Mouse (Mus musculus) A20 (cell line): ENCODE data around the gene Ash1l.

ENCODE experiments used
- DNase-seq: peaks from one replicate; pipeline ENCODE4 v3.0.0-alpha.2; 2011; ENCODE audit warnings: low read depth, low spot score

Gene Ash1l

GRCm38 (mm10) chr3:88950576-88951326 is at the start of gene Ash1l, which contains the start of gene Dap3:
Ash1l (plus strand) TSS chr3:88950622.
Dap3 (minus strand) TSS chr3:88951181.
- DNase-seq, result peak; percentile 92

- no peak for DNase-seq
Measured at GRCm38 (mm10) chr3:88904803-88905202, 45.6 kb upstream of the Ash1l start.

- no peak for DNase-seq
Measured at GRCm38 (mm10) chr3:88905209-88905608, 45.2 kb upstream of the Ash1l start.

- no peak for DNase-seq
Measured at GRCm38 (mm10) chr3:88905741-88906140, 44.7 kb upstream of the Ash1l start.

- DNase-seq, result no peak
Measured at GRCm38 (mm10) chr3:88906393-88907159, 43.8 kb upstream of the Ash1l start.

DNA sequence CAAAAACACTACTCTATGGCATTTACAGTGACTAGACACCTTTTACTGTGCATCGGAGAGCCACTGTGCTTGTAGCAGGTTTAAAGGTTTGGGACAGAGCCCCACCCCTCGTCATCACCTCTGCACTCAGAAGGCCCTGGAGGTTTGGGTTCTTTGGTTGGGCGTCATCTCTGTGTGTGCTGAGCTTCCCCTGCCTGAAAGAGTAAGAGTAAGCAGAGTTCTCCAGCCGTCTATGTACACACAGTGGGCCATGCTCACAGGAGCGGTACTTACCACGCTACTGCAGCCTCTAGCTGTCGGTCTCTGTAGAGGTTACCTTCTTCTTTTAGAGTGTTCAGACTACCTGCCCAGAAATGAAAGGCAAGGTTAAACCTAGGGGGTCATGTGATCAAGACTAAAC is 37.8 kb upstream of the Ash1l start:
- DNase-seq, result no peak

GRCm38 (mm10) chr3:88913511-88914383 is 36.7 kb upstream of the Ash1l start, which contains the start of gene Msto1:
Msto1 (minus strand) TSS chr3:88913999.
- peak; percentile 95 for DNase-seq

DNA sequence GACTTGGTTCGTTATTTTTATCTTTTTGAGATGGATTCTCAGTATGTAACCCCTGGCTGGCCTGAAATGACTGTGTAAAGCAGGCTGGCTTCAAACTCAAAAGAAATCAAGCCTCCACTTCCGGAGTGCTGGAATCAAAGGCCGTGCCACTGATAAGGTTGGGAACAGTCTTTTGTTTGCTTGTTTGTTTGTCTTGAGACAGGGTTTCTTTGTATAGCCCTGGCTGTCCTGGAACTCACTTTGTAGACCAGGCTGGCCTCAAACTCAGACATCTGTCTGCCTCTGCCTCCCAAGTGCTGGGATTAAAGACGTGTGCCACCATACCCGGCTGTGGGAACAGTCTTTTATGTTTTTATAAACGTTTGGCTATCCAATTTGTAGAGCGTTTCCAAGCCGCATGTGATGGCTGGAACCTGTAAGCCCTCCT is 36.0 kb upstream of the Ash1l start:
- no peak for DNase-seq

DNA sequence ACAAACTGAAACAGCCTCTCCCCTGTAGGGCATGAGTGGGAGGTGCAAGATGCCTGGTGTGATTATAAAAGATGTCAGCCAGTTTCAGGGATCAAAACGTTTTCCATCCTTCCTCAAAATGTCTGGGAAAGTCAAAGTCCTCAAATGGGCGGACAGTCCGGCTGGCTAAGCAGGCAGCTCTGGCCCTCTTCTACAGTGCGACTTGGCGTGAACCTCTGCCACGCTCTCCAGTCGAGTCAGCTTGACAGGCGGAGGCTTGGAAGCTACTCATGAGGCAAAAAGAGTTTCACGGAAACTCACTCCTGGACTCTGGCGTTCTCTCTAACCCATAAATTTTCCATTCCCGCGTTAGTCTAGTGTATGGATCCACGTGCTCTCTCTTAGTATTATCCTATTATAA is 31.4 kb upstream of the Ash1l start:
- DNase-seq, result no peak

GRCm38 (mm10) chr3:88921411-88921810 is 29.0 kb upstream of the Ash1l start:
- no peak for DNase-seq

DNA sequence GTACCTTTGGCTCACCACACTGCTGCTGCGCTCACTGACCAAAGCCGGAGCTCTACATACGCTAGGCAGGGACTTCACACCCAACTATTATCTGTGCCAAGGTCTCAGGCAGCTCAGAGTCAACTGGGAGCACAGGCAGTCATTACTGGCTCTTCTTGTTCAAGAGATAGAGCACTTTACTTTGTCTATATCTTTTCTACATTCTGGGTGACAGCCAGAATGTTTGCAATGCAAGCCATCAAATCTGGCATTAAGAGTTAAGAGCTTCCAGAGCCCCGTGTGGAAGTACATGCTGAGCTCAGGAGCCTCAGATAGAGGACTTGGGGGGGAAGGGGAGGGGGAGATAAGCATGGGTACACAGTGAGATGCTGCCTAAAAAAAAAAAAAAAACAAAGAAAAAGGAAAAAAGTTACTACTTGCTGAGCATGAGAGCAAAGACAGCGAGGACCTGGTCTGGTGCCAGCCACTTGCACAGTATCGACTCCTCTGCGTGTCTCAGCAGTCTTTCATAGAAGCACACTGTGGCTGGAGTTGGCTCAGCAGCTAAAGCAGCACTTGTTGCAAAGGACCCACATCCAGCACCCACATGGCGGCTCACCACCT is 26.3 kb upstream of the Ash1l start:
- DNase-seq, result no peak

DNA sequence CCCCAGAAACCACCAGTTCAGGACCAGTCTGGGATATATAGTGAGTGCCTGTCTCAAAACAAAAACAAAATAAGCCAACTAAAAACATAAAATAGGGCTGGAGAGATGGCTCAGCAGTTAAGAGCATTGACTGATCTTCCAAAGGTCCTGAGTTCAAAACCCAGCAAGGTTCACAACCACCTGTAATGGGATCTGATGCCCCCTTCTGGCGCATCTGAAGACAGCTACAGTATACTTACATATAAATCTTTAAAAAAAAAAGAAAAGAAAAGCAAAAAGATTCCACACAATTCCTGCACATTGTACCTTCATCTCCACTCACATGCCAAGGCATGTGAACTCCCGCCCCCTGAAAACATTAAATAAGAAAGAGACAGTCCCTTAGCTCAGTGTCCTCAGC is 24.8 kb upstream of the Ash1l start:
- no peak for DNase-seq

DNA sequence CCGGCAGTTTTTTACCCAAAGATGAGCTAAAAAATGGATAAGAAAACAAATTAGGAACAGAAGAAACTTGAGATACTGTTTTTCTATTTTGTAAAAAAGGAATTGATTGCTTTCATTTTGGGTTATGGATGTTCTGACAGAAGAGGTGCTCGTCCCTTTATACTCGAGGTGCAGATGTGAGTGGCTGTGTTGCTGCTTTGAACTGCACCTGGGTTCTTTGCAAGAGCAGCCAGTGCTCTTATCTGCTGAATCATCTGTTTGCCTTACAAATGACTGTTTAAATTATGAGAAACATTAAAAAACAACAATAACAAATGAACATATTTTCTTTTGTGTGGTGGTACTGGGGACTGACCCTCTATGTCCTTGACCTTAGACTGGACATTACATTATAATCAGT is 20.9 kb upstream of the Ash1l start:
- no peak for DNase-seq

GRCm38 (mm10) chr3:88939071-88939470 is 11.4 kb upstream of the Ash1l start:
- no peak for DNase-seq

DNA sequence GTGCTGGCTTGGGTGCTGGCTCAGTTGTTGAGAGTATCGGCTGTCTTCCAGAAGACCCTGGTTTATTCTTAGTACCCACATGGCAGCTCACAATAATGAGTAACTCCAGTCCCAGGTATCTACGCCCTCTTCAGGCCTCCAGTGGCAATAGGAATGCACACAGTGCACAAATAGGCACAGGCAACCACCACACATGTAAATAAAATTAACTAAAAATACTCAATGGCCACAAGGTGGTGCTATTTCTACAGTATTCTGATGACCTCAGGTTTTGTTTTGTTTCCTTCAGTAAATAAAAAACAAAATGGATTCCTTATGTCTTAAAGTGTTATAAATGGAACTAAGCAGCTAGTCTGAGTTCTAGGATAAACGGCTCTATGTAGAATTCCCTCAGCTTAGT is 10.7 kb upstream of the Ash1l start:
- DNase-seq, result peak; percentile 55

GRCm38 (mm10) chr3:88942316-88942880 is 8.0 kb upstream of the Ash1l start:
- DNase-seq, result no peak

DNA sequence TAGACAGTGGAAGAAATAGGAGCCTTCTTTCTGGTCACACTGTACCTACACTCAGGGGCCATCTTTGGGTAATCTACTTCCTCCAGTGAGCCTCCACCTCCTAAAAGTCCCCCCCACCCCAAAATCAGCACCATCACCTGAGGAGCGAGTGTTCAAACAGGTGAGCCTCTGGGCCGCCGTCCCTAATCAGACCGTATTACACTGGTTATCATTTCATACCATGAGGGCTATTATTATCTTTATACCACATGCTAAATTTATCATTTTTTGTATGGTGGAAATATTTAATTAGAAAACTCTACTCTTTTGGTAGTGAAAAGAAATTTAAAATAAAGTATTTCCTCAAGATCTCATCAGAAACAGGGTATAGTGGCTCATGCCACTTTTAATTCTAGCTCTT is 6.3 kb upstream of the Ash1l start:
- no peak for DNase-seq

DNA sequence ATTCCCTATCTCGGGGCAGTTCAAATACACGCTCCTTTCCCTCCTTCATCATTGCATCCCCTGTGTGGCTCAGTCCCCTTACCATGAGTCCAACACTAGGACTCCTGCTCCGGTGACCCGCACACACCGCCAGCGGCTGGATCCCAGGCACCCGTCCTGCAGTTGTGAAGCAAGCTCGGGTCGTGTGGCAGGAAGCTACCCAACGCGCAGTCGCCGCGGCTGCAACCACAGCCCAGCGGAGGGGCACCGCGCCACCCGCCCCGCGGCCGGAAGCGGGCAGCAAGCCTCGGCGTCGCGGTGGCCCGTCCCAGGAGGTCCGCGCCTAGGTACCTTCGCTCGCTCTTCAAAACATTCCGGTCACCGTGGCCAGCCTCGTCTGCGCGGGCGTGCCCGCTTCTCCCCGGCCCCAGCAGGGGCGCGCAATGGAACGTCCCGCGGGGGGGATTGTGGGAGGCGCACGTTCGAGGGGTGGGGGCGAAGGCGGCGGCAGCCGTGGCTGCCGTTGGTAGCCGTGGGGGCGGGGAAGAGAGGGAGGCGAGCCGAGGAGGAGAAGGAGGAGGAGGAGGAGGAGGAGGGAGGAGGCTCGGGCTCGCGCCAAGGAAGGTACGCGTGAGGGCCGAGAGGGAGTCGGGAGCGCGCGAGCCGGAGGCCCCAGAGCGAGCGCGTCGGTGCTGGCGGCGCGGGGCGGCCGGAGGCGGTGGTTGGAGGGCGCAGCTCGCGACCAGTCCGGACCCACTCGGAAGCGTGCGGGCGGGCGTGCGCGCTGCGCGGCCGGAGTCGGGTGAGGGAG is 441 bp upstream of the Ash1l start:
- DNase-seq, result peak; percentile 97

DNA sequence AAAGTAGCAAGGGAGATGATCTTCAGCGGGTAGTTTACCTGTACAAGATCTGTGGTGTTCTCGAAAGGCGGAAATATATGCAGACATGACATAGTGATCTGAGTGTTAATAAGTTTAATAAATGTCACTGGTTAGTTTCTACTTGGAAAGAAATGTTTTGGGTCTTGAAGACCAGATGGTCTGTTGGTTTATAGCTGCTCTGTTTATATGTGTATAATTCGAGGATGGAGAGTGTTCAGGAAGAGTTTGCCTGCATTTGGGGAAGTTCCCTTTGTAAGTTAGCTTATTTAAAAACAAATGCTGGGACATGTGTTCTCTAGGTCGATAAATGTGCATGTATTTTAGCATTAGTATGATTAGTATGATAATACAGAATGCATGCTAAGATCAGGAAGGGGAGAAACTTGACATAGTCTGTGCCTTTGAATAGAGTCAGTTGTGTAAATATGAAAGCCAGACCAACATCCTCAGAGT is 942 bp downstream of the Ash1l start:
- DNase-seq, result no peak

- no peak for DNase-seq
Measured at GRCm38 (mm10) chr3:88953246-88953645, 2.8 kb downstream of the Ash1l start.
